Mouse (Mus musculus) forebrain, embryonic 11.5 days (tissue): ENCODE results near the gene E2f2. TPM values are rescaled to one million over a fixed set of nuclear protein-coding genes. Genes with fewer than 3 reads are reported as not detected.

Experiments
- ATAC-seq: fragments of 200-750 bp; cut with Nextera tagmentation; replicated peaks from 2 replicates; pipeline ENCODE4 v1.8.0; 2017; ENCODE audit warnings: moderate TSS enrichment; ENCODE audit not compliant: low FRiP score
- DNase-seq: peaks from one replicate; pipeline ENCODE4 v3.0.0-alpha.2; 2017; ENCODE audit warnings: low spot score
- H3K27ac ChIP-seq: fragments of 300-500 bp; sonication (generic); 2 replicates; pipeline ENCODE4 v1.5.1; 2014; ENCODE audit warnings: low read depth, low read length
- H3K27me3 ChIP-seq: fragments of 300-500 bp; sonication (generic); 2 replicates; pipeline ENCODE4 v1.6.1; 2014; ENCODE audit warnings: mild to moderate bottlenecking, low read length, mixed read lengths; ENCODE audit not compliant: control insufficient read depth, insufficient read depth
- H3K36me3 ChIP-seq: fragments of 300-500 bp; sonication (generic); 2 replicates; pipeline ENCODE4 v1.6.1; 2014; ENCODE audit warnings: mild to moderate bottlenecking, low read length, moderate library complexity, mixed read lengths; ENCODE audit not compliant: control insufficient read depth, insufficient read depth
- H3K4me1 ChIP-seq: fragments of 300-500 bp; sonication (generic); replicated peaks from 2 replicates; pipeline ENCODE4 v1.6.1; 2014; ENCODE audit warnings: low read length, mixed read lengths; ENCODE audit not compliant: control insufficient read depth, insufficient read depth
- H3K4me2 ChIP-seq: fragments of 300-500 bp; sonication (generic); 2 replicates; pipeline ENCODE4 v1.6.1; 2014; ENCODE audit warnings: low read depth, mild to moderate bottlenecking, low read length, moderate library complexity, mixed read lengths; ENCODE audit not compliant: severe bottlenecking
- H3K4me3 ChIP-seq: fragments of 300-500 bp; sonication (generic); 2 replicates; pipeline ENCODE4 v1.5.1; 2014; ENCODE audit warnings: low read depth, low read length
- H3K9ac ChIP-seq: fragments of 300-500 bp; sonication (generic); 2 replicates; pipeline ENCODE4 v1.6.1; 2014; ENCODE audit warnings: low read length
- H3K9me3 ChIP-seq: fragments of 300-500 bp; sonication (generic); 2 replicates; pipeline ENCODE4 v1.6.1; 2016; ENCODE audit warnings: low read length, mixed read lengths; ENCODE audit not compliant: control insufficient read depth
- WGBS: fragments of 180-500 bp; shearing (Covaris S2); extraction: QIAGEN DNeasy Blood & Tissue Kit; methylation state at CpG from one replicate; pipeline ENCODE4 v1.1.7; 2014; 5-methylcytosine and 5-hydroxymethylcytosine counted together
- polyA plus RNA-seq: library from polyadenylated mRNA; unstranded; fragments of >200 nt; fragmentation: Nextera tagmentation; extraction: Ambion mirVana; gene quantifications from 2 replicates; pipeline ENCODE4 v1.2.1, GENCODE M21; 2014

The E2f2 gene
- polyA plus RNA-seq, 1 experiment from 2014 or later: 10.2 TPM

DNA sequence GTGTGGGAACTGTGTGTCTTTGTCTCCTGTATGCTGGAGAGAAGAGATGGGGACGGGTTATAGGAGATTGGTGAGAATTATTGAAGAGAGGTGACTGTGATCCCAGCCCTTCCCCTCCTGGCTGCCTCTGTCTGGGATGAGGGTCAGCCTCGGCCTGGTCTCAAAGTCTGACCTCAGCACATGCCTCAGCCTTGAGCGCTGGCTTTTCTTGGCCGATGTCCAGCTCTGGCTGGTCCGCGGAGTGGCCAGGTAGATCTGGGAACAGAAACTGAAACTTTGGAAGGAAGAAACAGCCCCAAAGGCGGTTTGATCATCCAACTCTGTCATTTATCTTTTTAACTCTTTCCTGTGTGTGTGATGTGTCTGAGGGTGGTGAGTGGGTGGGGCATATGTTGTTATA lies 41.4 kb downstream of the E2f2 start:
- DNase-seq (no peak), ATAC-seq (no peak)
- Histone ChIP-seq H3K27me3 (no peaks in the 10 kb centered on the region), H3K36me3 (no peaks in the 10 kb centered on the region), H3K4me3 (no peak overlapping the region), H3K9ac (no peak overlapping the region), H3K4me2 (no peak overlapping the region), H3K4me1 (peaks cover 2% of the 10 kb centered on the region; the same call in 1 of the 2 replicates), H3K27ac (no peak overlapping the region), H3K9me3 (no peaks in the 10 kb centered on the region)
- WGBS: 90% methylated on average over 7 of the region's 7 CpGs

DNA sequence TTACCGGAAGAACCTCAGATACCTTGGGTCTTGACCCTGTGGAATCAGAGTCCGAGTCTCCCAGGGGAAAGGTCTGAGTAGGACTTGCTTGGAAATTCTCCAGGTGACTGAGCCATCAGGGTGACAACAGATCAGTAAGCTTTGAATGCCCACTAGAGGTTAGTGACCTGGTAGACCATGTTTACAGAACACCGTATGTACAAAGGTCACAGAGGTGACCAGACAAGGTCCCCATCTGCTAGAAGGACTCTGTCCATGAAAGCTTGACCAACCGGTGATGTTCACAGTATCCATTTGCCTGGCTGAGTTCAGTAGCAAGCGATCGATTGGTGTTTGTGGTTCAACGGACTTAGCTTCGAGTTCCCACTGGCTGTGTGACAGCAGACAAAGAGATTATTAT lies 42.6 kb downstream of the E2f2 start:
- Histone ChIP-seq H3K36me3 (no peaks in the 10 kb centered on the region), H3K4me1 (peaks cover 8% of the 10 kb centered on the region; the same call in 1 of the 2 replicates), H3K4me2 (no peak overlapping the region), H3K9me3 (no peaks in the 10 kb centered on the region), H3K27ac (no peak overlapping the region), H3K9ac (no peak overlapping the region), H3K4me3 (no peak overlapping the region), H3K27me3 (peaks cover 3% of the 10 kb centered on the region; the same call in 1 of the 2 replicates)
- WGBS: 91% methylated on average over 8 of the region's 8 CpGs
- DNase-seq (no peak), ATAC-seq (no peak)

DNA sequence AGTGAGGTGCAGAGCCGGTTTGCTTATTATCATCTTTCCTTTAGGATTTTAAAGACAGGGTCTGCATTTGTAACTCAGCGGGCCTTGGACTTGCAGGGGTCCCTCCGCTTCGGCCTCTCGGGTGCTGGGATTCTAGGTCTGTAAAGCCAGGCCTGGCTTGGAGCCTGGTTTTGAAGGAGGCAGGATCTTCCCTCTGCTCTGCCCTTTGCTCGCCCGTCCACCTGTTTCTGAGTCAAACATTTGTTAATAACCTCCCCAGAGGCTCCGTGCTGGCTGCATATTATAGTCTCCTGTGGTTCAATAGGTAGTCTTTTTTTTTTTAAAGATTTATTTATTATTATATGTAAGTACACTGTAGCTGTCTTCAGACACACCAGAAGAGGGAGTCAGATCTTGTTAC lies 43.4 kb downstream of the E2f2 start:
- H3K36me3 ChIP-seq: no peaks in the 10 kb centered on the region
- H3K4me2 ChIP-seq: no peak overlapping the region
- H3K27ac ChIP-seq: no peak overlapping the region
- no peak overlapping the region; the same call in 1 of the 2 replicates for H3K9ac ChIP-seq
- H3K9me3 ChIP-seq: no peaks in the 10 kb centered on the region
- peaks cover 13% of the 10 kb centered on the region; the same call in 1 of the 2 replicates for H3K4me1 ChIP-seq
- no peak overlapping the region for H3K4me3 ChIP-seq
- WGBS: 88% methylated on average over 8 of the region's 8 CpGs
- DNase-seq: no peak
- no peak for ATAC-seq
- H3K27me3 ChIP-seq: peaks cover 3% of the 10 kb centered on the region; the same call in 1 of the 2 replicates

DNA sequence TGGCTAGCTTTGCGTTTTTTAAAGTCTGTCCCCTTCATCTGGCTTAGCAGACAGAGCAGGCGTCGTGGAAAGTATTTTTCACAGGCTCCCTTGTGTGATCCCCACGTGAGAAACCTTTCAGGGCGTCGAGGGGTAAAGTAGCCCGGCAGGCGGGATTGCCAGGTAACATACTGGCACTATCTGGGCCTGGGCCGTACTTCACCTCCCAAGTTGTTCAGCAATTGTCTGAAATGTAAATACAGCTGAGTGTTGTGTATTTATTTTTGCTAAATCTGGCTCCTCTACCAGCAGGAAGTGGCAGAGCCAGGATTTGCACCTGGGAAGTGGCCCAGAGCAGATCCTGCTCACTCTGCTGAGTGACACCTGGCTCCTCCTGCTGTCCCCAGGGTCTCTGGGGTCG lies 44.9 kb downstream of the E2f2 start:
- no peak for ATAC-seq
- H3K9ac ChIP-seq: no peak overlapping the region
- WGBS: 79% methylated on average over 10 of the region's 10 CpGs

DNA sequence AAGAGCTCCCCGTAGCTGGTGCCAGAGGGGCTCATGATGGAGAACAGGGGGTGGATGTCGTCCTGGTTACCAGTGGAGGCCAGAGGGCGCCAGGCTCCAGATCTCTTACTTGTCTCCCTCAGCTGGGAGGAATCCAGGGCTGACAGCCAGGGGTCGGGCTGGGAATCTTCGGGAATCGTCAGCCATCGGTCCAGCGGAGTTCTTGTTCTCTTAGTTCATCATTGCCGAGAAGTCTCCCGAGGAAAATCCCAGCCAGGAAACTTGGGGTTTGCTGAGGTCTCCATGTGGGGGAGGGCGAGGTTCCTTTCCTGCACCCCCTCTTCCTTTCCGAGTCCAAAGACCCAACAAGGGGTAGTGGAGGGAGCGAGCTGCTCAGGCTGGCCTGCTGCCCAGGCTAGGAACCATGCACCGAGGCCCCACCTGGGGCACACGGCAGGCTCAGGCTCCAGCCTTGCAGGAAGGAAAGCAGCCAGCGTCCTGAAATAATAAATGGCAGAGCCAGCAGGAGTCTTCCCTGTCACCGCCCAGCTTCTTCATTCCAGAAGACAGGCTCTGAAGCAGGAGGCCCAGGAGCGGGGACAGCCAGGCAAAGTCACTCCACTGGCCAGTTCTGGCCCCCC lies 46.5 kb downstream of the E2f2 start:
- 14% methylated on average over 18 of the region's 18 CpGs for WGBS
- H3K4me2 ChIP-seq: 0 out of 2 replicates have a peak overlapping the region, but pooled peaks have one; percentile 15
- peaks cover 3% of the 10 kb centered on the region; the same call in 1 of the 2 replicates for H3K27me3 ChIP-seq
- H3K27ac ChIP-seq: no peak overlapping the region
- H3K4me1 ChIP-seq: peaks cover 13% of the 10 kb centered on the region; the same call in 1 of the 2 replicates
- H3K4me3 ChIP-seq: no peak overlapping the region
- peak overlapping the region; percentile 9 for H3K9ac ChIP-seq
- ATAC-seq (no peak), DNase-seq (no peak)
- no peaks in the 10 kb centered on the region for H3K36me3 ChIP-seq
- no peaks in the 10 kb centered on the region for H3K9me3 ChIP-seq

More for the DNA sequence above, 44.9 kb downstream of the E2f2 start:
- peaks cover 3% of the 10 kb centered on the region; the same call in 1 of the 2 replicates for H3K27me3 ChIP-seq
- H3K4me2 ChIP-seq: no peak overlapping the region
- no peak overlapping the region for H3K27ac ChIP-seq
- no peak overlapping the region for H3K4me3 ChIP-seq
- no peaks in the 10 kb centered on the region for H3K36me3 ChIP-seq
- H3K4me1 ChIP-seq: peaks cover 13% of the 10 kb centered on the region; the same call in 1 of the 2 replicates
- H3K9me3 ChIP-seq: no peaks in the 10 kb centered on the region
- DNase-seq: no peak

DNA sequence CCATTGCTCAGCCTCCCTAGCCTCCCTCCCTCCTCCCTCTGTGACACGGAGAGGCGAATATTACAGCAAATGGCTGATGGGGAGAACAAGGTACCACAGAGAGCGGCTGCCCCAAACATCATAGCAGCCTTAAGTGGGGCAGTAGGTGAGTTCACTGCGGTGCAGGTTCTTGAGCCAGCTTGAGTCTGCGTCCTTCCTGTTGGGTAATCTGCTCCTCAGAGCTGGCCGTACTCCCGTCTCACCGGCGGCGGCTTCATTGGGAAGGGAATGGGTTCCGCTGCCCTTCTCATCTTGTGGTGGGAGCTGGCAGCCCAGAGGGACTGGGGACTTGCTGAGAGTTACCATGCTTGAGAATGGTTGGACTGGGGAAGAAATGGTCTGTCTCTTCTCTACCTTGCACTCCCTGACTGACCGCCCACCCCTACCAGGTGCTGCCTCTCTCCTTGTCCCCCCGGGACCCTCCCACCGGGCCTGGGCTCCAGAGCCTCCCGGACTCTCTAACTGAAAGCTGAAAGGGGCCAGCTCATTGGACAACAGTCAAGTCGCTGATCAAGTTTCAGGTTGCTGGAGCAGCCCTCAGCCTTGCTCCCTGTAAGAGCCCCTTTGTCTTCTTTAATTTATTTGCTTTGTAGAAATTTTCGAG lies 48.1 kb downstream of the E2f2 start:
- Histone ChIP-seq H3K27me3 (peaks cover 3% of the 10 kb centered on the region; the same call in 1 of the 2 replicates), H3K36me3 (no peaks in the 10 kb centered on the region), H3K9ac (0 out of 2 replicates have a peak overlapping the region, but pooled peaks have one; percentile 3), H3K4me3 (no peak overlapping the region), H3K4me1 (peaks cover 23% of the 10 kb centered on the region), H3K4me2 (peak overlapping the region; percentile 29; the same call in 1 of the 2 replicates), H3K27ac (no peak overlapping the region), H3K9me3 (no peaks in the 10 kb centered on the region)
- WGBS: 7% methylated on average over 17 of the region's 17 CpGs
- no peak for DNase-seq
- no peak for ATAC-seq

DNA sequence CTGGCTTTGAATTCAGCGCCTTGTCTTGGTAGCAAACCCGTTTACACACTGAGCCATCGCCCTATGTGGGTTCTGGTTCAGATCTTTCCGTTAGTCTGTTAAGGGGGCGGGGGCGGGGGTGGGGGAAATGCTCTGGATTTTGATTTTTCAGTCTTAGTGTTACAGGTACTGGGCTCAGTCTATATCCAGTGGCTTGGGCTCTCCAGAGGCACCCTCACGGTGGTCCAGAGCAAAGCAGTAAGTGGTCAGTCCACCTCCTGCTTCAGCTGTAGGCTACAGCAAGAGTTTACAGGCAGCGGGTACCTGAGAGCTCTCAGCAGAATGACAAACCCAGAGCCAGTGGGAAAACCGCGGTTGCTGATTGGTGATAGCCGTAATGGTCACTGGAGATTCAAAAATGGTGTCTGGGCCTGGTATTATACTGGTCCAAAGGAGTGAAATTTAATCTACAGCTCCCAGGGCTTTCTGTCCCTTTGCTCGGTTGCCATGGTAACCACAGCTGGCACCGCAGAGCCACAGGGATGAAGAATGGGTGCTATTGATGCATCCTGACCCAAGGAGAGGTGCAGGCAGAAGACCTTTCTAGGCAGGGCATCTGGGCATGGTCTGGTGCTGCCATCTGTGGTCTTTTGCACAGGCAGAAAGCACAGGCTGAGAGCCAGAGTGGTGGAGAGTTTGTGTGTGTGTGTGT lies 51.5 kb downstream of the E2f2 start:
- Histone ChIP-seq H3K4me1 (peaks cover 20% of the 10 kb centered on the region), H3K27ac (peak overlapping the region; percentile 2), H3K4me3 (no peak overlapping the region), H3K36me3 (no peaks in the 10 kb centered on the region), H3K4me2 (no peak overlapping the region), H3K9ac (no peak overlapping the region), H3K9me3 (no peaks in the 10 kb centered on the region), H3K27me3 (peaks cover 3% of the 10 kb centered on the region; the same call in 1 of the 2 replicates)
- 56% methylated on average over 13 of the region's 13 CpGs for WGBS
- ATAC-seq: peak; percentile 58
- no peak for DNase-seq

DNA sequence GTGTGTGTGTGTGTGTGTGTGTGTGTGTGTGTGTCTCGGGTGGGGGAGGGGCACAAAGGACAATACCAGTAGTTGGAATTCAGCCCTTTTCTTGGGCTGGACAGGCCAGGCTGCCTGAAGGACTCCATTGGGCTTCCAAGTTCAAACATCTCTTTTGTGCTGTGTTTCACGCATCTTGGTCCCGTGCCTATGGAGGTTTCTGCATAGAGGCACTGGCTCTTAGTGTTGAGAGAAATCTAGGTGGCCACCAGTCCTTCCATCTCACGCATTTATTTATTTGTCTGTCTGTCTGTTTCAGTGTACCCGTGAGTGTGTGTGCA lies 52.0 kb downstream of the E2f2 start:
- 42% methylated on average over 5 of the region's 5 CpGs for WGBS
- no peak for DNase-seq
- peak overlapping the region; percentile 50 for H3K27ac ChIP-seq
- peaks cover 15% of the 10 kb centered on the region for H3K4me1 ChIP-seq
- no peaks in the 10 kb centered on the region for H3K9me3 ChIP-seq
- H3K27me3 ChIP-seq: peaks cover under 1% of the 10 kb centered on the region; the same call in 1 of the 2 replicates
- no peak overlapping the region for H3K4me2 ChIP-seq
- no peak overlapping the region for H3K4me3 ChIP-seq
- no peaks in the 10 kb centered on the region for H3K36me3 ChIP-seq
- no peak overlapping the region for H3K9ac ChIP-seq
- ATAC-seq: peak; percentile 15; the same call in 1 of the 2 replicates
